Mouse (Mus musculus) liver, adult 2 months (tissue): ENCODE data around the gene Lrp4.

Experiments used
- CTCF ChIP-seq: fragments of 200-500 bp; IDR thresholded peaks from 2 replicates; pipeline ENCODE4 v1.5.1; 2011; ENCODE audit warnings: low read depth, low read length, control low read depth
- POLR2A ChIP-seq: fragments of 200-500 bp; IDR thresholded peaks from 2 replicates; pipeline ENCODE4 v1.6.1; 2011; ENCODE audit warnings: low read length, control low read depth; ENCODE audit not compliant: insufficient read depth; ENCODE audit errors: extremely low read depth

GRCm38 (mm10) chr2:91480805-91481514, 23.6 kb downstream of the Lrp4 start:
- peak; percentile 50 for TF ChIP-seq CTCF
- TF ChIP-seq POLR2A: no peak
